Mouse (Mus musculus) forebrain, embryonic 10.5 days (tissue): Measurements from ENCODE around the gene Nfyb. TPM values are rescaled to one million over a fixed set of nuclear protein-coding genes. Genes with fewer than 3 reads are reported as not detected.
A peak's percentile ranks its signal among the peaks of the same experiment; 100 is the strongest.

ENCODE experiments used
- DNase-seq: peaks from one replicate; pipeline ENCODE4 v3.0.0-alpha.2; 2017; ENCODE audit warnings: low spot score; ENCODE audit errors: extremely low spot score
- H3K27ac ChIP-seq: fragments of 300-500 bp; sonication (generic); 2 replicates; pipeline ENCODE4 v1.5.1; 2016; ENCODE audit warnings: mild to moderate bottlenecking
- H3K27me3 ChIP-seq: fragments of 300-500 bp; sonication (generic); 2 replicates; pipeline ENCODE4 v1.6.1; 2016; ENCODE audit warnings: mild to moderate bottlenecking; ENCODE audit not compliant: poor library complexity, severe bottlenecking
- H3K36me3 ChIP-seq: fragments of 300-500 bp; sonication (generic); replicated peaks from 2 replicates; pipeline ENCODE4 v1.6.1; 2016; ENCODE audit warnings: mild to moderate bottlenecking, moderate library complexity
- H3K4me1 ChIP-seq: fragments of 300-500 bp; sonication (generic); 2 replicates; pipeline ENCODE4 v1.6.1; 2016
- H3K4me3 ChIP-seq: fragments of 300-500 bp; sonication (generic); 2 replicates; pipeline ENCODE4 v1.5.1; 2016; ENCODE audit warnings: mild to moderate bottlenecking, moderate library complexity
- H3K9me3 ChIP-seq: fragments of 300-500 bp; sonication (generic); 2 replicates; pipeline ENCODE4 v1.6.1; 2016; ENCODE audit warnings: mild to moderate bottlenecking, moderate library complexity
- WGBS: fragments of 180-500 bp; shearing (Covaris S2); methylation state at CpG from one replicate; pipeline ENCODE4 v1.1.7; 2016; 5-methylcytosine and 5-hydroxymethylcytosine counted together
- polyA plus RNA-seq: library from polyadenylated mRNA; unstranded; fragments of >200 nt; fragmentation: Nextera tagmentation; extraction: Ambion mirVana; gene quantifications from 2 replicates; pipeline ENCODE4 v1.2.1, GENCODE M21; 2016

Gene Nfyb
- polyA plus RNA-seq, 1 experiment from 2014 or later = 63.8 TPM

GRCm38 (mm10) chr10:82777886-82778285, 13.9 kb upstream of the Nfyb start:
- Histone ChIP-seq H3K27me3 (no peaks in the 10 kb centered on the region), H3K4me1 (peaks cover 21% of the 10 kb centered on the region), H3K27ac (0 out of 2 replicates have a peak overlapping the region, but pooled peaks have one; percentile 32), H3K4me3 (no peak overlapping the region), H3K9me3 (no peaks in the 10 kb centered on the region), H3K36me3 (no peaks in the 10 kb centered on the region)
- DNase-seq = no peak
- WGBS = 33% methylated on average over 13 of the region's 13 CpGs

- Histone ChIP-seq H3K27ac (no peak overlapping the region), H3K27me3 (no peaks in the 10 kb centered on the region), H3K9me3 (no peaks in the 10 kb centered on the region), H3K36me3 (no peaks in the 10 kb centered on the region), H3K4me1 (peaks cover 21% of the 10 kb centered on the region), H3K4me3 (no peak overlapping the region)
- no peak for DNase-seq
- 72% methylated on average over 2 of the region's 2 CpGs for WGBS
Observed at GRCm38 (mm10) chr10:82777075-82777474, 13.1 kb upstream of the Nfyb start.

- peaks cover 21% of the 10 kb centered on the region for H3K4me1 ChIP-seq
- WGBS = 92% methylated on average over 5 of the region's 5 CpGs
- no peak for DNase-seq
Observed at GRCm38 (mm10) chr10:82774841-82775240, 10.9 kb upstream of the Nfyb start.

GRCm38 (mm10) chr10:82771595-82772170, 7.7 kb upstream of the Nfyb start:
- Histone ChIP-seq H3K4me1 (0 out of 2 replicates have a peak, but pooled peaks cover 11% of the 10 kb centered on the region), H3K4me3 (no peak overlapping the region), H3K36me3 (no peaks in the 10 kb centered on the region), H3K9me3 (no peaks in the 10 kb centered on the region), H3K27me3 (no peaks in the 10 kb centered on the region), H3K27ac (no peak overlapping the region)
- WGBS = 83% methylated on average over 9 of the region's 9 CpGs
- DNase-seq = no peak

More at GRCm38 (mm10) chr10:82774841-82775240, 10.9 kb upstream of the Nfyb start:
- Histone ChIP-seq H3K27ac (no peak overlapping the region), H3K27me3 (no peaks in the 10 kb centered on the region), H3K36me3 (no peaks in the 10 kb centered on the region), H3K9me3 (no peaks in the 10 kb centered on the region), H3K4me3 (no peak overlapping the region)

GRCm38 (mm10) chr10:82770713-82771112, 6.8 kb upstream of the Nfyb start:
- Histone ChIP-seq H3K36me3 (no peaks in the 10 kb centered on the region), H3K27ac (no peak overlapping the region), H3K9me3 (no peaks in the 10 kb centered on the region), H3K27me3 (no peaks in the 10 kb centered on the region), H3K4me1 (0 out of 2 replicates have a peak, but pooled peaks cover 5% of the 10 kb centered on the region), H3K4me3 (no peak overlapping the region)
- 83% methylated on average over 2 of the region's 2 CpGs for WGBS
- no peak for DNase-seq

- H3K27me3 ChIP-seq = no peaks in the 10 kb centered on the region
- no peak for DNase-seq
- peaks cover 12% of the 10 kb centered on the region for H3K4me1 ChIP-seq
- no peaks in the 10 kb centered on the region for H3K36me3 ChIP-seq
- no peak overlapping the region for H3K4me3 ChIP-seq
- H3K27ac ChIP-seq = no peak overlapping the region
- WGBS = 32% methylated on average over 9 of the region's 9 CpGs
- H3K9me3 ChIP-seq = no peaks in the 10 kb centered on the region
Observed at GRCm38 (mm10) chr10:82768901-82769300, 5.0 kb upstream of the Nfyb start.

- H3K4me3 ChIP-seq = peak overlapping the region; percentile 96
- H3K9me3 ChIP-seq = no peaks in the 10 kb centered on the region
- 1% methylated on average over 29 of the region's 48 CpGs for WGBS
- peaks cover 37% of the 10 kb centered on the region for H3K36me3 ChIP-seq
- H3K4me1 ChIP-seq = peaks cover 41% of the 10 kb centered on the region
- peak overlapping the region; percentile 100 for H3K27ac ChIP-seq
- no peaks in the 10 kb centered on the region for H3K27me3 ChIP-seq
- DNase-seq = peak; percentile 56
Observed at GRCm38 (mm10) chr10:82762756-82763681, 925 bp downstream of the Nfyb start.

GRCm38 (mm10) chr10:82761037-82761811, 2.7 kb downstream of the Nfyb start:
- H3K4me3 ChIP-seq = peak overlapping the region; percentile 96; the same call in 1 of the 2 replicates
- H3K4me1 ChIP-seq = peaks cover 46% of the 10 kb centered on the region
- H3K27me3 ChIP-seq = no peaks in the 10 kb centered on the region
- no peaks in the 10 kb centered on the region for H3K9me3 ChIP-seq
- no peak overlapping the region for H3K27ac ChIP-seq
- H3K36me3 ChIP-seq = peaks cover 55% of the 10 kb centered on the region
- WGBS = 94% methylated on average over 9 of the region's 9 CpGs
- DNase-seq = no peak

- peaks cover 46% of the 10 kb centered on the region for H3K4me1 ChIP-seq
- H3K27ac ChIP-seq = no peak overlapping the region
- H3K36me3 ChIP-seq = peaks cover 70% of the 10 kb centered on the region
- DNase-seq = no peak
- no peak overlapping the region for H3K4me3 ChIP-seq
- 93% methylated on average over 5 of the region's 5 CpGs for WGBS
- no peaks in the 10 kb centered on the region for H3K9me3 ChIP-seq
- H3K27me3 ChIP-seq = no peaks in the 10 kb centered on the region
Observed at GRCm38 (mm10) chr10:82759706-82760105, 4.2 kb downstream of the Nfyb start.

- Histone ChIP-seq H3K36me3 (peaks cover 78% of the 10 kb centered on the region), H3K9me3 (no peaks in the 10 kb centered on the region), H3K4me3 (no peak overlapping the region), H3K4me1 (peaks cover 39% of the 10 kb centered on the region), H3K27ac (no peak overlapping the region), H3K27me3 (no peaks in the 10 kb centered on the region)
- WGBS = 95% methylated on average over 3 of the region's 3 CpGs
- no peak for DNase-seq
Observed at GRCm38 (mm10) chr10:82758878-82759277, 5.1 kb downstream of the Nfyb start.

GRCm38 (mm10) chr10:82758368-82758767, 5.6 kb downstream of the Nfyb start:
- no peaks in the 10 kb centered on the region for H3K27me3 ChIP-seq
- peaks cover 39% of the 10 kb centered on the region for H3K4me1 ChIP-seq
- 94% methylated on average over 6 of the region's 6 CpGs for WGBS
- no peak overlapping the region for H3K4me3 ChIP-seq
- no peak overlapping the region for H3K27ac ChIP-seq
- H3K36me3 ChIP-seq = peaks cover 83% of the 10 kb centered on the region
- DNase-seq = no peak
- no peaks in the 10 kb centered on the region for H3K9me3 ChIP-seq

- 93% methylated on average over 9 of the region's 9 CpGs for WGBS
- no peak for DNase-seq
- H3K4me1 ChIP-seq = peaks cover 35% of the 10 kb centered on the region
- H3K36me3 ChIP-seq = peaks cover 93% of the 10 kb centered on the region
- H3K9me3 ChIP-seq = no peaks in the 10 kb centered on the region
- H3K4me3 ChIP-seq = no peak overlapping the region
- no peak overlapping the region for H3K27ac ChIP-seq
- no peaks in the 10 kb centered on the region for H3K27me3 ChIP-seq
Observed at GRCm38 (mm10) chr10:82757341-82757740, 6.6 kb downstream of the Nfyb start.
